Mouse (Mus musculus) adrenal gland, adult 8-10 months (tissue): ENCODE measurements around the gene Cdk5rap3. TPM values are rescaled to one million over a fixed set of nuclear protein-coding genes. Genes with fewer than 3 reads are reported as not detected.

Experiments used
- DNase-seq: peaks from one replicate; pipeline ENCODE4 v3.0.0; 2022
- total RNA-seq, 4 experiments: library from RNA; stranded (reverse); gene quantifications; 2 replicates each; pipeline ENCODE4 v1.2.4; 2022

Gene Cdk5rap3
- total RNA-seq, 4 experiments from 2014 or later, result 55.2 to 82.1 (median 71.5) TPM

- no peak for DNase-seq
Observed at GRCm38 (mm10) chr11:96933562-96934276, 17.4 kb upstream of the Cdk5rap3 start.

DNA sequence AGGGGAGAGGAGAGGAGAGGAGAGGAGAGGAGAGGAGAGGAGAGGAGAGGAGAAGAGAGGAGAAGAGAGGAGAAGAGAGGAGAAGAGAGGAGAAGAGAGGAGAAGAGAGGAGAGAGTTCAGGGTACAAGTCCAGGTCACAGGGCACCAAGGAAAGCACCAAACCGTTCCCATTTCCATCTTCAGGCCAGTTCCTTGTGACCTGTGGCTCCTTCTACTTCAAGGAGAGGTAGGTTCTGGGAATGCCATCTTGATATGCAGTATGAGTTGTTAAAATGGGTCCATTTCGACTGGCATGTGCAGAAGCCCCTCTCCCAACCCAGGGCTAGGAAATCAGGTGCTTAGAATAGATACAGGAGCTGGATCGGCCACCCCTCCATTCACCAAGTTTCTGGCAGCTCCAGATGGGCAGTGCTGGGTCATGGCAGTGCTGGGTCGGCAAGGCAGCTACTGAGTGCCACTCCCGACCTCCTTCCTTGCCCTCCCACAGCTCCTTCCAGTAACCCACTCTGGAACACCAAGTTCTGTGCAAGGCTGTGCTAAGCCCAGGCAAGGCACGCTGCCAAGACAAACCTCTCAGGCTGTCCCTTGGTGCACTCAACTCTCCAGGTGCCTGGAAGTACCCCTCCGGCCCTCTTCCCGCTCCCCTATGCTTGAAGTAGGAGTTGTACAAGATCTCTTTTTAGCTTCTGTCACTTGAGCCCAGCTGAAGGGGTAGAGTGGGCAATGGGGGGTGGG is 15.2 kb upstream of the Cdk5rap3 start:
- no peak for DNase-seq

DNA sequence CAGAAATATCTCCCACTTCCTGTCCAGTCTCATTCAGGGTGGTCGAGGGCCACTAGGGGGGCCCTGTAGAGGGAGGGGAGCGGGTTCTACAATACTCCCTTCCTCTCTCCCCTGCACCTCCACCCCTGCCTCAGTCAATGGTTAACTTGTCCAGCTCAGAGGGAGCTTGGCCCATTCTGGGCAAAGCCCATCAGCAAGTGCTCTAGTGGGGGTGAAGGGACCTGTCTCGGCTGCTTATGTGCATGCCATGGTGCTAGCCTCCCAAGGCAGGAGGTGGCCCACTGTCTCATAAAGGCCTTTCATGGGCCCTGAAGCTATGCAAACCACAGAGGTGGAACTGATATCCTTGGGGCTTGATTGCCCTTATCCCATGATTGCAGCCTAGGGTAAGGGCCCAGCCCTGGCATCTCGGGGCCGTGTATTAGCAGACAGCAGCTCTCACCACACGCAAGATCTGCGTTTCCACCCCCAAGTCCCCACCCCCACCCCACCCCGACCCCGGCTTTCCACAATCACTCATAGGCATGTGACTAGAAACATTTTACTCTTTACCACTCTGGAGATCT is 13.6 kb upstream of the Cdk5rap3 start:
- DNase-seq, result no peak

- no peak for DNase-seq
Observed at GRCm38 (mm10) chr11:96929096-96929765, 12.9 kb upstream of the Cdk5rap3 start.

DNA sequence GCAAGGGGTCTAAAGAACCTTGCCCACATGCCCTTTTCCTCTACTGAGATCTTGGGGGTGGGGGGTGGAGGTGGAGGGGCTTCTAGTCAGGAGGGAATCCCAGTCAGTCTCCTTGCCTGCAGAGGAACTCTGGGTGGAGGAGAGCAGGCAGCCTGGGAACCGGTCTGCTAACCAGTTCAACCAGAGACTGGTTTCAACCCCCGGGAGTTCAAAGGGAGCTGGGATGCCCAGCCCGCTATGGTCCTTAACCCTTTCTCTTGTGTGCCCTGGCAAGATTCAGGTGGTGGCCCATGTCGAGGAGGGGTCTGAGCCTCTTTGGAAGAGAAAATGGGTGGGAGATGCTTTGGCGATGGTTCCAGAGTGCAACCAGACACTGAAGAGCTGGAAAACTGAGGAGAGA is 12.4 kb upstream of the Cdk5rap3 start:
- DNase-seq, result no peak

- no peak for DNase-seq
Observed at GRCm38 (mm10) chr11:96928088-96928487, 11.8 kb upstream of the Cdk5rap3 start, which contains the start of gene Prr15l. Prr15l (plus strand) TSS chr11:96928104.

DNA sequence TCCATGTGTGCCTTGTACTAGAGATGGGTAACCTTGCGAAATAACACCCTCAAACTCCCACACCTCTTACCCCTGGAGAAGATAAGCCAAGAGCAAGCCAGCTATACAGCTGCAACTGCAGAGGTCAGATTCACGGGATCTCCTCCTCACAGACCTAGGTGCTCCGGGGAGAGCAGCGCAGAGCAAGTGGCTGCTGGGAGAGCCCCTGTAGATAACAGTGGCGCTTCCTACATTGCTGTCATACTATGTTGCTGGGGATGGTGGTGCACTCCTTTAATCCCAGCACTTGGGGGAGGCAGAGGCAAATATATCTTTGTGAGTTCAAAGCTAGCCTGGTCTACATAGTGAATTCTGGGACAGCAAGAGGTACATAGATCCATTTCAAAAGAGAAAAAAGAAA is 10.3 kb upstream of the Cdk5rap3 start:
- DNase-seq, result no peak

DNA sequence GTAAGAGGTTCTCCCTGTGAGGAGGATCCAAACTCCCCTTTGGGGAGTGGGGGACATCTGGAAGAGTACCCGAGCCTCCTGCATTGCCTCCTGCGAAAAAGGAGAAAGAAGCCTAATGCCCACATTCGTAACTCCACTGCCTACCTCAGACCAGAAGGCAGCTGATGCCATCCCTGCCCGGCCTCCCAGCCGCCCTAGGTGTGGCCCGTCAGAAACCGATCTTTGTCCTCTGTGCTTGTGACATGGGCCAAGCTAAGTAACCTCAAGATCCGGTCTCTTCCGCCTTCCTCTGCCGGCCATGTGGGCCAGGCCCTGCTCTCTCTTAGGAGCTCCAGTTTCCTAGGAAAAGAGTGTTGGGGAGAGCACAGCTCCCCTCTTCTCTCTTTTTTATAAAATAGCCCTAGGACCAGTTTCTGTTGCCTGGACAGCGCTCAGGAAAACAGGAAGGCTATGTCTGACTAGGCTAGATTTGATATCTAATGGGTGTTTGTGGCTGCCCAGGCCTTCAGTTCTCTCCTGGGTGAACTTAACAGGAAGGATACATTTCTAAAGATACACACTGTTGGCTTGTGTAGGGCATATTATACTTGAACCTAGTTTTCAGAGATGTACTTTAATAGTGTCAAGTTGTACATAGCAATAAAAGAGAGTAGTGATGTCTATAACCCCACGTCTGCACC is 9.3 kb upstream of the Cdk5rap3 start:
- DNase-seq, result no peak

- no peak for DNase-seq
Observed at GRCm38 (mm10) chr11:96924861-96925260, 8.6 kb upstream of the Cdk5rap3 start.

DNA sequence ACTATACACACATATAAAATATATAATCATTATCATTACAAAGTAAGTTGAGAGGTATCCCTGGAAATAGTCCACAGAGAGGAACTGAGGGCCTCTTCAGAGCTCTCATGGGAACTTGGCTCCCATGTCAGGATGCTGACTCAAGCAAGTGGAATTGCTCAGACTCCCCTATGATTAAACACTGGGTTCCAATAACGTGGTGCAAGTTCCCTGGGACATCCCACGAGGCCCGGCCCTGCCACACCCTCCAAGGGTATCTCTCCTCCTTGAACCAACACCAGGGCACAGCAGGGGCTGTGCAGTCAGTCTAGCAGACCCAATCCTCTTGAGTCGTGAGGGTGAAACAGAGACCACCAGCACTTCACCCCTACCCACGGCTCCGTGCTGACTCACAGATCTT is 2.7 kb upstream of the Cdk5rap3 start:
- DNase-seq, result no peak

DNA sequence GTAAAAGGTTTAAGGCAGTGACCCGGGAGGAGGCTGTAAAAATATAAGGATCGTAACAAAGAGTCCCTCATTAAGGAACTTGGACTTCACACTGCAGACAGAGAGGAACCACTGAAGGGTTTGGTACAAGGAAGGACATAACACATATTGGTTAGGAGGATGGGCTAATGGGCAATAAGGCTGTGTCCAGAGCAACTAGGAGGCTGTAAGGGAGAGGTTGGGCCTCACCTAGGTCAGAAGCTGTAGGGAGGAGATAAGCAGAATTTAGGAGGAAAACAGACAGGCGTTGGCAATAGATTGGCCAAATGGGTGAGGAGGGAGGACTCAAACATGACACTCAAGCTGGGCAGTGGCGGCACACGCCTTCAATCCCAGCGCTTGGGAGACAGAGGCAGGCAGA is 1.1 kb upstream of the Cdk5rap3 start:
- DNase-seq, result no peak

- no peak for DNase-seq
Observed at GRCm38 (mm10) chr11:96916885-96917396, 645 bp upstream of the Cdk5rap3 start.

DNA sequence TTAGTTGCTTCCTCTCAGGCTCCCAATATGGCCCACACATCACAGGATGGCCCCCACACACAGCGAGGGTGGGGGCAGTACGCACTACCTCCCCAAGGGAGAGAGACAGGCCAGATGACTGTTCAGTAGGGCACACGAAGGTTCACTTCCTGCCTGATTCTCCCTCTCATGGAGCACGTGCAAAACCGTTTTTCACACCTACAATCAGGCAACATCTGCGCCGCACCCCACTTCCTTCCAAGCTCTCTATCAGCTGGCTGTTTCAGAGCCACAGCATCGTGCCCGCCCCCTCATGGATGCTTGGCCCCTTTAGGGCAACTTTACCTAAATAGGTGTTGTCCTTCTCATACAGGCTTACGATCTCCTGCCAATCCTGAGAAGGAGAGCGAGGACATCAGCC is 3.6 kb downstream of the Cdk5rap3 start:
- no peak for DNase-seq

DNA sequence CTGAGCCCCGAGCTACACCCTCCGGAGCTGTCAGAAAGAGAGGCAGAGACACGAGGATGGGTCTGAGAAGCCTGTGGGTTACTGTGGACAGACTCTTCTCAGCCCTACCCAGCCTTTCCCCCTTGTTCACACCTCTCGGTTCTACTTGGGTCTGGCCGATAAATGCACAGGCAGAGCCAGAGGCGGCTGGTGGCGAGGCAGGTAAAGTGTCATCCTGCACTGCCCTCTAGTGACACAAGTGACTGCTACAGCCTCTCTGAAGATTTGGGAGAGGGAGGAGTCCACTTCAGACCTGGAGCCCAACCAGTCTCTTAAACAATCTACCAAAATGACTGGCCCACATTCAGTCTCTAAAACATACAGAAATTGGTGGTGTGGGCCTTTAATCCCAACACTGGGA is 6.3 kb downstream of the Cdk5rap3 start:
- peak; percentile 58 for DNase-seq

DNA sequence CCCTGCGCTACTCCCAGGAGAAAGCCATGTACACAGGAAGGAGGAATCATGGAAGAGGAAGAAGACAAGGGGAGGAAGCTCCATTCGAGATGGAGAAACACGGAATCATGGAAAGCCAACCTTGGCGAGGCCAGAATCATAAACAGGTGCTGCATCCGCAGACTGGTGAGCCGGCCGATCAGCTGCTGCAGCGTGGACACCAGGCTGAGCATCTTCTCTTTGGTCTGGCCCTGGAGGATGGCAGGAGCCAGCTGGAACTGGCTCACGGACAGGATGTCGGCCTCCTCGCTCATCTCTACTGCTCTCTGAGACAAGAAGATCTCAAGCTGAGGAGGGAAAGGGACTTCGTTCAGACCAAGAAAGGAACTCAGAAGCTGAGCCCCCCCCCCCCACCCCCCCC is 7.7 kb downstream of the Cdk5rap3 start:
- DNase-seq, result no peak

DNA sequence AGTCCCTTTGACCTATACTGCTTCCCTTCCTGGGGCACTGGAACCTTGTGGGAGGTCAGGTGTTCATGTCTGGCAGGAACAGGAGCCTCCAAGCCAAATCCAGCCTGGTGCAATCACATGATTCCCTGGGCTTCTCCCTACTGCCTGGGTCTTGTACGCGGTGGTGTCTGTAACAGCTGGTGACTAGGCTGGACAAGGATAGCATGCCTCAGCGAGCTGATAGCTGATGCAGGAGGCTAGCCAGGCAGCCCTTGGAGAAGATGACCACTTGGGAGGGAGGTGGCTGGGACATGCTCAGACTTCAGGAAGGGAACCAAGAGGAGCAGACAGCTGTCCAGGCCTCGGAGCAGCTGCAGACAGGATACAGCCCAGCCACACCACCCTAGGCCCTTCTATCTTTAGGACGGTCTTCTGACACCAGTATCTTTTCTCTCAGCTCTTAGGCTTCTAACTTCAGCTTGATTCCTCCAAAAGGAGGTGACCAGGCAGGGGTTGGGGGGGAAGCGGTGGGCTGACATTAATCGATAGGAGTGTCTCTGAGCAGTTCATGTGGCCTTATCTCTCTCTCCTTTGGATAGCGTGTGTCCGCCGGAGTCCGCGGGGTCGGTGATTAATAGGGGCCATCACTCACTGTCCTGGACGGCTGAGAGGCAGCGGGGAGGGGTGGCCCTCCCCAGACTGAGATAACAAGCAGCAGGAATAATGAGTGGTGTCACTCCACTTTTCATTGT is 9.7 kb downstream of the Cdk5rap3 start:
- no peak for DNase-seq

- no peak for DNase-seq
Observed at GRCm38 (mm10) chr11:96902639-96903635, 13.4 kb downstream of the Cdk5rap3 start.

DNA sequence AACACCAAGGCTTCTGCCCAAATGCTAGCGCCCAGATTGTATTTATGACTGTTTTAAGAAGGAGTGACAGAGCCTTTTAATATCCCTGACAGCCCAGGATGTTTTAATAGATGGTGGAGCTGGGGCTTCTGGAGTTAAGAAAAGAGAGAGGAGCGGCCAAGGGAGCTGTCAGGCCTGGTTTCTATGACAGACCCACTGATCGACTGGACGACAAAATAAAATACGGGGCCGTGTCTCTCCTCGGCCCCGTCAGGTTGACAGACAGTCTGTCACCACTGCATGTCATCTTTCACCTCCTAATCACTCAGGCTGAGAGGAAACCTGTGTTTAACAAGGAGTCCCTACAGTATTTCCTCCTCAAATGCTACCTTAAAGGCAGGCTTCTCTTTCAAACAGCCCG is 15.0 kb downstream of the Cdk5rap3 start:
- DNase-seq, result no peak

DNA sequence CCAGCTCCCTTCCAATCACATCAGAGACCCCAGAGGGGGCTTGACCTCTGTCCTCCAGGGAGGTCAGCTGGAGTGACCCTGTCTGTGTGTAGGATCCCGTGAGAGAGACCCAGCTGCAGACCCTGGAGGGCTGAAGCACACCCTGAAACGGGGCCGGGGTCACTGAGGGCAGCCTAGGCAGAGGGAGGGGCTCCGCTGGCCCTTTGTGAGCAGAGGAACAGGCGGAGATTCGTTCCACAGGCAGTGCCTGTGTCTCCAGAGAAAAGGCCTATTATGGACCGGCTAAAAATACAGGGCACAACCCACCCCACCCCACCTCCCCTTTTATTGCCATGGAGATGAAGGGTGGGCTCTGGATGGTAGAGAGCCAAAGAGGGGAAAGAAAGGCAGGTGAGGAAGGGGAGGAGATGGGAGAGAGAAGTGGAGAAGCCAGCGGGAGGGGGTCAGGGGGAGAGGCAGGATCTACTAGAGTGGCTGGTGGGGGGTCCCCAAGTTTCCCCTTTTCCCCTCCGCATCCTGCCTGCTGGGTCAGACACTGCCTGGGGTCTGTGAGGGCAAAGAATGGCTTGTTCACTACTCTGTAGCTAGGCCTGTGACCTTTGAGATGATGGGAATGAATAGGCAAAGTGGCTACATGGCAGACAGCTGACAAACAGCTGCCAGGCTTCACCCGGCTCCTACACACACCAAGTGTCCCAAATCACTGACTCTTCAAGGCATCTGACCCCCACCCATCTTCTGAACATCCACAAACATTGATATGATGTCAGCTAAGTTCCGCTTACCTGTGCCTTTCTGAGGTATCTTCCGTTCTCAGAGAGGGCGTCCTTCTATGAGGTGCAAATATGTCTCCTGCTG is 16.6 kb downstream of the Cdk5rap3 start:
- DNase-seq, result no peak
